Mouse (Mus musculus) midbrain, embryonic 14.5 days (tissue): ENCODE data around the gene Trim43c. TPM values are rescaled to one million over a fixed set of nuclear protein-coding genes. Genes with fewer than 3 reads are reported as not detected.
"Not testable (repeated sequence)": the region's sequence is repeated elsewhere in the genome, so short reads cannot be mapped to it uniquely, and the experiment has no call there.

Experiments used
- ATAC-seq: fragments of 200-750 bp; cut with Nextera tagmentation; 2 replicates; pipeline ENCODE4 v1.8.0; 2017; ENCODE audit warnings: moderate number of reproducible peaks, moderate library complexity; ENCODE audit not compliant: low FRiP score, low TSS enrichment
- DNase-seq: peaks from one replicate; pipeline ENCODE4 v3.0.0-alpha.2; 2015
- H3K27ac ChIP-seq: fragments of 300-500 bp; sonication (generic); replicated peaks from 2 replicates; pipeline ENCODE4 v1.5.1; 2014; ENCODE audit warnings: mild to moderate bottlenecking, low read depth, low read length, moderate library complexity
- H3K27me3 ChIP-seq: fragments of 300-500 bp; sonication (generic); 2 replicates; pipeline ENCODE4 v1.6.1; 2014; ENCODE audit warnings: low read length, control low read depth, mixed read lengths; ENCODE audit not compliant: control insufficient read depth, insufficient read depth
- H3K36me3 ChIP-seq: fragments of 300-500 bp; sonication (generic); 2 replicates; pipeline ENCODE4 v1.6.1; 2014; ENCODE audit warnings: low read length, control low read depth; ENCODE audit not compliant: control insufficient read depth, insufficient read depth
- H3K4me1 ChIP-seq: fragments of 300-500 bp; sonication (generic); 2 replicates; pipeline ENCODE4 v1.6.1; 2014; ENCODE audit warnings: mild to moderate bottlenecking, antibody characterized with exemption, low read length, control low read depth; ENCODE audit not compliant: control insufficient read depth, insufficient read depth
- H3K4me2 ChIP-seq: fragments of 300-500 bp; sonication (generic); 2 replicates; pipeline ENCODE4 v1.6.1; 2014; ENCODE audit warnings: mild to moderate bottlenecking, low read length, moderate library complexity
- H3K4me3 ChIP-seq: fragments of 300-500 bp; sonication (generic); replicated peaks from 2 replicates; pipeline ENCODE4 v1.5.1; 2014; ENCODE audit warnings: low read depth, low read length
- H3K9ac ChIP-seq: fragments of 300-500 bp; sonication (generic); replicated peaks from 2 replicates; pipeline ENCODE4 v1.6.1; 2014; ENCODE audit warnings: mild to moderate bottlenecking, low read length, moderate library complexity
- H3K9me3 ChIP-seq: fragments of 300-500 bp; sonication (generic); 2 replicates; pipeline ENCODE4 v1.6.1; 2016; ENCODE audit warnings: low read length, control low read depth, mixed read lengths; ENCODE audit not compliant: control insufficient read depth
- WGBS: fragments of 180-500 bp; shearing (Covaris S2); extraction: QIAGEN DNeasy Blood & Tissue Kit; methylation state at CpG from one replicate; pipeline ENCODE4 v1.1.7; 2014; 5-methylcytosine and 5-hydroxymethylcytosine counted together
- polyA plus RNA-seq: library from polyadenylated mRNA; unstranded; fragments of >200 nt; fragmentation: Nextera tagmentation; extraction: Ambion mirVana; gene quantifications from 2 replicates; pipeline ENCODE4 v1.2.1, GENCODE M21; 2014

Trim43c gene
- not detected in 2 replicates for polyA plus RNA-seq

DNA sequence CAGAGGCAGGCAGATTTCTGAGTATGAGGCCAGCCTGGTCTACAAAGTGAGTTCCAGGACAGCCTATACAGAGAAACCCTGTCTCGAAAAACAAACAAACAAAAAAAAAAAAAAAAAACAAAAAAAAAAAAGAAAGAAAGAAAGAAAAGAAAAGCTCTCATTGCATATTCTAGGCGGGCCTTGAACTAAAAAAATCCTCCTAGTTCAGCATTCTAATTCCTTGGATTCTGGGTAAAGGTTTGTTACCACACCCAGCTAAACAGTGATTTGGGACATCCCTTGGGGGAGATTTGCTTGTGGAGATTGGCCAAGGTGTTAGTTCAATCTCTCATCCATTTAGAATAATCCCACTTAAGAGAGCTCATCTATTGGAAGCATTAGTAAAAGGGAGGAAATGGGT, at the start of gene Trim43c:
TSS of gene Trim43c (plus strand) at position 301 of the 400 bp plus-strand sequence.
- H3K4me2 ChIP-seq, H3K4me1 ChIP-seq, H3K9ac ChIP-seq, H3K27ac ChIP-seq, H3K27me3 ChIP-seq, DNase-seq, H3K36me3 ChIP-seq, ATAC-seq, H3K9me3 ChIP-seq, H3K4me3 ChIP-seq: not testable (repeated sequence)
- 85% methylated on average over 2 of the region's 2 CpGs for WGBS

DNA sequence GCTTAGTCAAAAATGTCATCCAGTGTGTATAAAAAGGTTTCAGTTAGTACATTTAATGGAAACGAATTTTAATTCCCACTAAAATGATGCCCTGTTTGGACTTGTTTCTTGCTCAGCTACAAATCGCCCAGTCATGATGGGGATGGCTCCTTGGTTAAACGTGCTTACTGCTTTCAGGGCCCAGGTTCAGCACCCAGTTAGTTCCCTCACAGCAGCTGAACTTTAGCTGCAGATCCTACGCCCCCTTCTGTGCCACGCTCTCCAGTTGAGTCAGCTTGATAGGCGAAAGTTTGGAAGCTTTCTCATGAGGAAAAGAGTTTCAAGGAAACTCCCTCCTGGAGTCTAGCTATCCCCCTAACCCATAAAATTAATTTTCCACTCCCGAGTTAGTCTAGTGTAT, 14.1 kb downstream of the Trim43c start:
- not testable (repeated sequence) for H3K9ac ChIP-seq, H3K27ac ChIP-seq, DNase-seq, H3K4me2 ChIP-seq, ATAC-seq, H3K4me1 ChIP-seq, H3K27me3 ChIP-seq, H3K9me3 ChIP-seq, H3K4me3 ChIP-seq, H3K36me3 ChIP-seq
- WGBS = 85% methylated on average over 7 of the region's 7 CpGs

DNA sequence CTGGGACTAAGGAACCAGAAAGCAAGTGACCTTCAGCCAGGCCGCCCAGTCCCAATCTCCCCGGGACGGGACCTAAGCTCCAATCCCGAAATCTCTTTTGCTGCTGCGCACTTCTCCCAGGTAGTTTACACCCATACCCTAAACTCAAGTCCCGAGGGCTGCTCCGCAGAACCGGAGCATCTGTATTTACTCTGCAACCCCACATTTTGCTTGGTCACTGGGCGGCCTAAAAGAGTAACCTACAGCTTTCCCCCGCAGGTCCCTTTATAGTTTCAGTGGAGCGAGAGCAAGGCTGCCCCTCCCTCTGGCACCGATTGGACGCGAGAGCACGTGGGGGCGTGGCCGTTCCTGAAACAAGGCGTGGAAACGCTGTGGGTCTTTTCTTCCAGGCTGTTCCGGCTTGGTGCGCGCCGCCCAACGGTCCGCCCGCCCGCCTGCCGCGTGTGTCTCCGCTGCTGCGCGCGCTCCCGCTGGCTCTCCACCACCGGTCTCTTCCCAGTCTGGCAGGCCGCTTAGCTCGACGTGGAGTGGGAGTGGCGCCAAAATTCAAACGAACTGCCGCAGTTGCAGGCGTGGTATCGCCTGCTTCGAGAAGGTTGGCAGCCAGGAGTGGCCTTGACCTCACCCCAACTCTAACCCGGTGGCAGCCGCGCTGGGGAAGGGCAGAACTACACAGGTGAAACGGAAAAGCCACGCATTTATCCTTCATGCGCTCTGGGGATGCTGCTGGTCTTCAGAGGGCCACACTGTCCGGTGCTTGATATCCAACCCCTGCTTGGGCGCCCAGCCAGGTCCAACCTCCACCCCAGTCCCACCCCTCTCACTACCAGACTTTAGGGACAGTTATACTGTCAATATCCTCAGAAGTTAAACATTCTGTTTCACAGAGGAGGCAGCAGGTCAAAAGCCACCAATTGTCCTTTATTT, 19.9 kb downstream of the Trim43c start:
- H3K27me3 ChIP-seq, H3K4me1 ChIP-seq, H3K9me3 ChIP-seq, H3K36me3 ChIP-seq, H3K27ac ChIP-seq: not testable (repeated sequence)
- 2% methylated on average over 48 of the region's 52 CpGs for WGBS
- Histone ChIP-seq H3K9ac (peak overlapping the region; percentile 31; the same call in 1 of the 2 replicates), H3K4me3 (peak overlapping the region; percentile 38), H3K4me2 (peak overlapping the region; percentile 64)
- DNase-seq (peak; percentile 92), ATAC-seq (peak; percentile 98)

Other genes starting within 250 kb of the Trim43c start
- 40.7 and 42.9 TPM in 2 replicates for gene Mthfsl, start 118.9 kb upstream of the Trim43c start, polyA plus RNA-seq
- gene Bcl2a1d, start 107.2 kb upstream of the Trim43c start, polyA plus RNA-seq = 0.25 TPM in 1 of 2 replicates, not detected in the other
- gene Bcl2a1a, start 117.7 kb downstream of the Trim43c start, polyA plus RNA-seq = not detected in 2 replicates